Mouse (Mus musculus) B cell, adult 62 days (primary cell): Measurements from ENCODE around the gene Tdpoz4. TPM values are rescaled to one million over a fixed set of nuclear protein-coding genes. Genes with fewer than 3 reads are reported as not detected.

Experiments
- total RNA-seq: library from RNA; stranded (reverse); gene quantifications from 4 replicates; pipeline ENCODE4 v1.2.4, GENCODE M21; 2023

Gene Tdpoz4
- not detected in 4 replicates for total RNA-seq

DNA sequence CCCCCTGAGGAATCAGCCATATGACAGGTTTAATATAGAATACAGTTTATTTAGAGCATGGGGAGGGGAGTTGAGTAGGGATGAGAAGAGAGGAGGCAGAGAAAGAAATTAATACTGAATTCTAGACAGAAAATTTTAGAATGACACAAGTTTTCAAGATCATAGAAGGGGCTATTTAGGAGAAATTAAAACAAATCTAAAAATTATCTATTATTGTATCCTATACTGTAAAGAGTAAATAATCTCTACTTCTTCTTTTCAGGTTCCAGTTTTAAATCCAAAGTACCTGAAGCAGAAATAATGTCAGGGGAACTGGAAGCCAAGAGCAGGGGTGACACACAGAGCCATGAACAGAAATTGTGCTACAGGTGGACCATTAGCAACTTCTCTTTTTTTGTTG, at the start of gene Tdpoz4:
Gene Tdpoz4 (plus strand): TSS at position 301 of the 400 bp plus-strand sequence.

DNA sequence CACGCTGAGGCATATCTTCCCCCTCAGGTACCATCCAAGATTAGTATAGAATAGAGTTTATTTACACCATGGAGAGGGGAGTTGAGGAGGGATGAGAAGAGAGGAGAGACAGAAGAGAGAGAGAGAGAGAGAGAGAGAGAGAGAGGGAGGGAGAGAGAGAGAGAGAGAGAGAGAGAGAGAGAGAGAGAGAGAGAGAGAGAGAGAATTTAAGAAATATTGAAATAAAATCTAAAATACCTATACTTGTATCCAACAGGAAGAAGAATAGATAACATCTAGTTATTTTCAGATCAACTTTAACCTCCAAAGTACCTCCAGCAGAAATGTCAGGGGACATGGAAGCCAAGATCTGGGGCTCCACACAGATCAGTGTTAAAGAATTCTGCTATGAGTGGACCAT, 23.5 kb upstream of the Tdpoz4 start, which contains the start of gene Gm5773:
Gene Gm5773 (plus strand): TSS at position 301 of the 400 bp plus-strand sequence.

DNA sequence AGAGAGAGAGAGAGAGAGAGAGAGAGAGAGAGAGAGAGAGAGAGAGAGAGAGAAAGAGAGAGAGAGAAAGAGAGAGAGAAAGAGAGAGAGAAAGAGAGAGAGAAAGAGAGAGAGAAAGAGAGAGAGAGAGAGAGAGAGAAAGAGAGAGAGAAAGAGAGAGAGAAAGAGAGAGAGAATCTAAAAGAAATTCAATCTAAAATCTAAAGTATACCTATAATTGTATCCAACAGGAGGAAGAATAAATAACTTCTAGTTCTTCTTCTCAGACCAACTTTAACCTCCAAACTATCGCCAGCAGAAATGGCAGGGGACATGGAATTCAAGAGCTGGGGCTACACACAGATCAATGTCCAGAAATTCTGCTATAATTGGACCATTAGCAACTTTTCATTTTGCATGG, 29.5 kb downstream of the Tdpoz4 start, which contains the start of gene Tdpoz3:
Gene Tdpoz3 (plus strand): TSS at position 301 of the 400 bp plus-strand sequence.

Other genes with a start within 250 kb of the Tdpoz4 start
- gene S100a10, start 241.3 kb upstream of the Tdpoz4 start, total RNA-seq, result 168 to 198 TPM (median 184 TPM) in 4 replicates
- gene Tdpoz2, start 143.7 kb upstream of the Tdpoz4 start, total RNA-seq, result not detected in 4 replicates
- gene Tdpoz1, start 120.1 kb upstream of the Tdpoz4 start, total RNA-seq, result not detected in 4 replicates
- not detected in 4 replicates for gene Gm37596, start 103.3 kb upstream of the Tdpoz4 start, total RNA-seq
- gene Gm5773, start 23.4 kb upstream of the Tdpoz4 start, total RNA-seq, result not detected in 4 replicates
- gene Tdpoz3, start 29.6 kb downstream of the Tdpoz4 start, total RNA-seq, result not detected in 4 replicates
- not detected in 4 replicates for gene Gm9117, start 147.1 kb downstream of the Tdpoz4 start, total RNA-seq
- gene Tdpoz5, start 164.9 kb downstream of the Tdpoz4 start, total RNA-seq, result not detected in 4 replicates